Mouse (Mus musculus) heart, adult 2 months (tissue): ENCODE data around the gene Ap5z1.

Experiments
- CTCF ChIP-seq: fragments of 200-600 bp; IDR thresholded peaks from 2 replicates; pipeline ENCODE4 v1.8.1; 2022; ENCODE audit warnings: antibody characterized with exemption, mild to moderate bottlenecking, moderate library complexity
- POLR2A ChIP-seq: fragments of 200-500 bp; IDR thresholded peaks from 2 replicates; pipeline ENCODE4 v1.6.1; 2011; ENCODE audit warnings: mild to moderate bottlenecking, low read depth, low read length, control low read depth; ENCODE audit not compliant: insufficient read depth

- TF ChIP-seq CTCF (no peak), POLR2A (no peak)
These were observed 46.3 kb downstream of the Ap5z1 start for GRCm38 (mm10) chr5:142510061-142510414.
